Mouse (Mus musculus): ENCODE measurements around the gene Kcnq5.
A peak's percentile ranks its signal among the peaks of the same experiment; 100 is the strongest.
"Not testable (repeated sequence)": the region's sequence is repeated elsewhere in the genome, so short reads cannot be mapped to it uniquely, and the experiment has no call there.

The Kcnq5 gene

GRCm38 (mm10) chr1:21460941-21461689 is 500.6 kb downstream of the Kcnq5 start:
- DNase-seq: peak; percentile 52

- DNase-seq: no peak
Observed at GRCm38 (mm10) chr1:21458581-21458980, 503.2 kb downstream of the Kcnq5 start.

- no peak for DNase-seq
Observed at GRCm38 (mm10) chr1:21455971-21456370, 505.8 kb downstream of the Kcnq5 start.

- DNase-seq: no peak
Observed at GRCm38 (mm10) chr1:21448227-21448626, 513.5 kb downstream of the Kcnq5 start.

GRCm38 (mm10) chr1:21436753-21437152 is 525.0 kb downstream of the Kcnq5 start:
- DNase-seq: no peak

GRCm38 (mm10) chr1:21434853-21435252 is 526.9 kb downstream of the Kcnq5 start:
- no peak for DNase-seq

- no peak for DNase-seq
Observed at GRCm38 (mm10) chr1:21431666-21432065, 530.1 kb downstream of the Kcnq5 start.

- DNase-seq: no peak
Observed at GRCm38 (mm10) chr1:21428079-21428478, 533.7 kb downstream of the Kcnq5 start.

GRCm38 (mm10) chr1:21425654-21426053 is 536.1 kb downstream of the Kcnq5 start:
- no peak for DNase-seq

- DNase-seq: no peak
Observed at GRCm38 (mm10) chr1:21419370-21419769, 542.4 kb downstream of the Kcnq5 start.

- DNase-seq: no peak
Observed at GRCm38 (mm10) chr1:21412197-21412555, 549.6 kb downstream of the Kcnq5 start.

GRCm38 (mm10) chr1:21411331-21412196 is 550.2 kb downstream of the Kcnq5 start:
- peak; percentile 16 for DNase-seq

- DNase-seq: no peak
Observed at GRCm38 (mm10) chr1:21407266-21407665, 554.5 kb downstream of the Kcnq5 start.

GRCm38 (mm10) chr1:21402804-21403203 is 558.9 kb downstream of the Kcnq5 start:
- no peak for DNase-seq

GRCm38 (mm10) chr1:21391138-21391671 is 570.5 kb downstream of the Kcnq5 start:
- no peak for DNase-seq

GRCm38 (mm10) chr1:21383256-21383655 is 578.5 kb downstream of the Kcnq5 start, which contains the start of gene Khdc1b:
TSS of gene Khdc1b (plus strand) at chr1:21383556.
- DNase-seq: no peak

- DNase-seq: not testable (repeated sequence)
Observed at GRCm38 (mm10) chr1:21368031-21368430, 593.7 kb downstream of the Kcnq5 start, which contains the start of gene Khdc1c. TSS of gene Khdc1c (plus strand) at chr1:21368331.

- DNase-seq: no peak
Observed at GRCm38 (mm10) chr1:21349341-21349740, 612.4 kb downstream of the Kcnq5 start, which contains the start of gene Khdc1a. TSS of gene Khdc1a (plus strand) at chr1:21349641.
